Mouse (Mus musculus): ENCODE data around the gene Prpf40b. TPM values are rescaled to one million over a fixed set of nuclear protein-coding genes. Genes with fewer than 3 reads are reported as not detected.

The Prpf40b gene
- polyA plus RNA-seq, 1 experiment from 2014 or later, result 114 TPM

- no peak overlapping the region; the same call in 1 of the 2 replicates for H3K9ac ChIP-seq (ENCODE audit: low read depth, low read length)
- WGBS, result 59% methylated on average over 8 of the region's 8 CpGs
Measured at GRCm38 (mm10) chr15:99344148-99344870, 49.4 kb downstream of the Prpf40b start.

DNA sequence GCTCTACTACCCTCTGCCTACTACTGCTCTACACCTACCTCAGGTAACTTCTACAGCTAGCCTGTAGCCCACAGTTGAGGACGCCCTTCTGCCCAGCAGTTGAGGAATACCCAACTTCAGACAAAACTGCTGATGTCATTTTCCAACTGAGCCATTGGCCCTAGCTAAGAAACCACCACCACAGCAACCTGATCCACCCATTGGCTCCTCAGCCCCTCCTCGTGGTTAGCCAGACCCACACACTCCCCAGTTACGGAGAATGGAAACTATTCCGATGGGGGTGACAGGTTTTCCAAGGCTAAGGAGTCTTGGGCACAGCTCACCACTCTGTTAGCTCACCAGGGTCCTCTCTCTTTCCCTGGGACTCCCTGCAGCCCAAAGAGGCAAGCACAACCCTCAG lies 50.1 kb downstream of the Prpf40b start:
- Histone ChIP-seq H3K4me1 (ENCODE audit: control insufficient read depth, insufficient read depth, low read depth, low read length) (peaks cover 28% of the 10 kb centered on the region), H3K4me3 (ENCODE audit: low read length) (no peak overlapping the region), H3K27me3 (replicated peaks; ENCODE audit: control insufficient read depth, insufficient read depth, low read length) (no peaks in the 10 kb centered on the region), H3K4me2 (ENCODE audit: low read length) (no peak overlapping the region), H3K27ac (ENCODE audit: low read depth, low read length) (no peak overlapping the region), H3K36me3 (ENCODE audit: control insufficient read depth, insufficient read depth, low read length) (no peaks in the 10 kb centered on the region), H3K9ac (ENCODE audit: low read depth, low read length) (no peak overlapping the region), H3K9me3 (ENCODE audit: control insufficient read depth, low read length) (no peaks in the 10 kb centered on the region)
- no peak for ATAC-seq
- WGBS, result 78% methylated on average over 4 of the region's 4 CpGs

More at GRCm38 (mm10) chr15:99344148-99344870, 49.4 kb downstream of the Prpf40b start:
- no peak overlapping the region for H3K4me3 ChIP-seq (ENCODE audit: low read length)
- no peak for ATAC-seq
- H3K4me2 ChIP-seq (ENCODE audit: low read length), result no peak overlapping the region
- H3K4me1 ChIP-seq (ENCODE audit: control insufficient read depth, insufficient read depth, low read depth, low read length), result peaks cover 28% of the 10 kb centered on the region
- no peaks in the 10 kb centered on the region for H3K9me3 ChIP-seq (ENCODE audit: control insufficient read depth, low read length)
- H3K36me3 ChIP-seq (ENCODE audit: control insufficient read depth, insufficient read depth, low read length), result no peaks in the 10 kb centered on the region
- peak overlapping the region; percentile 79 for H3K27ac ChIP-seq (ENCODE audit: low read depth, low read length)
- no peaks in the 10 kb centered on the region for H3K27me3 ChIP-seq (replicated peaks; ENCODE audit: control insufficient read depth, insufficient read depth, low read length)

GRCm38 (mm10) chr15:99351610-99352009 lies 56.7 kb downstream of the Prpf40b start:
- 84% methylated on average over 6 of the region's 6 CpGs for WGBS
- Histone ChIP-seq H3K4me3 (ENCODE audit: low read length) (no peak overlapping the region), H3K27me3 (replicated peaks; ENCODE audit: control insufficient read depth, insufficient read depth, low read length) (no peaks in the 10 kb centered on the region), H3K27ac (ENCODE audit: low read depth, low read length) (no peak overlapping the region), H3K9ac (ENCODE audit: low read depth, low read length) (no peak overlapping the region), H3K9me3 (ENCODE audit: control insufficient read depth, low read length) (no peaks in the 10 kb centered on the region), H3K36me3 (ENCODE audit: control insufficient read depth, insufficient read depth, low read length) (no peaks in the 10 kb centered on the region), H3K4me2 (ENCODE audit: low read length) (no peak overlapping the region), H3K4me1 (ENCODE audit: control insufficient read depth, insufficient read depth, low read depth, low read length) (no peaks in the 10 kb centered on the region)
- no peak for ATAC-seq

- no peaks in the 10 kb centered on the region for H3K4me1 ChIP-seq (ENCODE audit: control insufficient read depth, insufficient read depth, low read depth, low read length)
- H3K27me3 ChIP-seq (replicated peaks; ENCODE audit: control insufficient read depth, insufficient read depth, low read length), result no peaks in the 10 kb centered on the region
- no peak overlapping the region for H3K4me2 ChIP-seq (ENCODE audit: low read length)
- H3K27ac ChIP-seq (ENCODE audit: low read depth, low read length), result no peak overlapping the region
- 82% methylated on average over 5 of the region's 5 CpGs for WGBS
- H3K4me3 ChIP-seq (ENCODE audit: low read length), result no peak overlapping the region
- no peaks in the 10 kb centered on the region for H3K9me3 ChIP-seq (ENCODE audit: control insufficient read depth, low read length)
- no peak for ATAC-seq
- H3K9ac ChIP-seq (ENCODE audit: low read depth, low read length), result no peak overlapping the region
- H3K36me3 ChIP-seq (ENCODE audit: control insufficient read depth, insufficient read depth, low read length), result no peaks in the 10 kb centered on the region
Measured at GRCm38 (mm10) chr15:99352306-99352705, 57.4 kb downstream of the Prpf40b start.

- WGBS, result 59% methylated on average over 6 of the region's 6 CpGs
- Histone ChIP-seq H3K9me3 (ENCODE audit: control insufficient read depth, low read length) (no peaks in the 10 kb centered on the region), H3K4me1 (ENCODE audit: control insufficient read depth, insufficient read depth, low read depth, low read length) (no peaks in the 10 kb centered on the region; the same call in 1 of the 2 replicates), H3K4me3 (ENCODE audit: low read length) (no peak overlapping the region), H3K9ac (ENCODE audit: low read depth, low read length) (no peak overlapping the region), H3K36me3 (ENCODE audit: control insufficient read depth, insufficient read depth, low read length) (no peaks in the 10 kb centered on the region), H3K27me3 (replicated peaks; ENCODE audit: control insufficient read depth, insufficient read depth, low read length) (no peaks in the 10 kb centered on the region), H3K27ac (ENCODE audit: low read depth, low read length) (no peak overlapping the region), H3K4me2 (ENCODE audit: low read length) (no peak overlapping the region)
- ATAC-seq, result no peak
Measured at GRCm38 (mm10) chr15:99355660-99356059, 60.8 kb downstream of the Prpf40b start.

GRCm38 (mm10) chr15:99356462-99356861 lies 61.6 kb downstream of the Prpf40b start:
- Histone ChIP-seq H3K27ac (ENCODE audit: low read depth, low read length) (no peak overlapping the region), H3K9ac (ENCODE audit: low read depth, low read length) (no peak overlapping the region), H3K9me3 (ENCODE audit: control insufficient read depth, low read length) (no peaks in the 10 kb centered on the region), H3K4me1 (ENCODE audit: control insufficient read depth, insufficient read depth, low read depth, low read length) (no peaks in the 10 kb centered on the region; the same call in 1 of the 2 replicates), H3K36me3 (ENCODE audit: control insufficient read depth, insufficient read depth, low read length) (no peaks in the 10 kb centered on the region), H3K4me2 (ENCODE audit: low read length) (no peak overlapping the region), H3K4me3 (ENCODE audit: low read length) (no peak overlapping the region), H3K27me3 (replicated peaks; ENCODE audit: control insufficient read depth, insufficient read depth, low read length) (no peaks in the 10 kb centered on the region)
- WGBS, result 79% methylated on average over 6 of the region's 6 CpGs
- no peak for ATAC-seq

DNA sequence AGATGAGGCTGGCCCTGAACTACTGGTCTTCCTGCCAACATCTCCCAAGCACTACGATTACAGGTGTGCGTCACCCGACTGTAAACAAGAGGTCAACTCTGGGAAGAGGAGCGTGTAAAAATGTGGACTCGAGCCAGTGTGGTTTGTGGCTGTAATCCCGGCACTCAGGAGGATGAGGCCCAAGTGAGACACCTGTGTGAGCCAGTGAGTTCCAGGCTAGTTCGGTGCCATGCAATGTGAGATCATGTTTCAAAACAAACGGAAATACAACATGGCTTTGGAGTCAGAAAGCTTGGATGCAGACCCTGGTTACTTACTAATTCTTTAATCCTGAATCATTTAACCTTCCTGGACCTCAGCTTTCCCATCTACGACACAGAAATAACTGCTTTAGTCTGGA lies 64.1 kb downstream of the Prpf40b start:
- Histone ChIP-seq H3K36me3 (ENCODE audit: control insufficient read depth, insufficient read depth, low read length) (no peaks in the 10 kb centered on the region), H3K9ac (ENCODE audit: low read depth, low read length) (no peak overlapping the region), H3K4me2 (ENCODE audit: low read length) (no peak overlapping the region), H3K27ac (ENCODE audit: low read depth, low read length) (no peak overlapping the region), H3K27me3 (replicated peaks; ENCODE audit: control insufficient read depth, insufficient read depth, low read length) (no peaks in the 10 kb centered on the region), H3K9me3 (ENCODE audit: control insufficient read depth, low read length) (no peaks in the 10 kb centered on the region), H3K4me3 (ENCODE audit: low read length) (no peak overlapping the region), H3K4me1 (ENCODE audit: control insufficient read depth, insufficient read depth, low read depth, low read length) (no peaks in the 10 kb centered on the region; the same call in 1 of the 2 replicates)
- no peak for ATAC-seq
- 90% methylated on average over 9 of the region's 9 CpGs for WGBS

DNA sequence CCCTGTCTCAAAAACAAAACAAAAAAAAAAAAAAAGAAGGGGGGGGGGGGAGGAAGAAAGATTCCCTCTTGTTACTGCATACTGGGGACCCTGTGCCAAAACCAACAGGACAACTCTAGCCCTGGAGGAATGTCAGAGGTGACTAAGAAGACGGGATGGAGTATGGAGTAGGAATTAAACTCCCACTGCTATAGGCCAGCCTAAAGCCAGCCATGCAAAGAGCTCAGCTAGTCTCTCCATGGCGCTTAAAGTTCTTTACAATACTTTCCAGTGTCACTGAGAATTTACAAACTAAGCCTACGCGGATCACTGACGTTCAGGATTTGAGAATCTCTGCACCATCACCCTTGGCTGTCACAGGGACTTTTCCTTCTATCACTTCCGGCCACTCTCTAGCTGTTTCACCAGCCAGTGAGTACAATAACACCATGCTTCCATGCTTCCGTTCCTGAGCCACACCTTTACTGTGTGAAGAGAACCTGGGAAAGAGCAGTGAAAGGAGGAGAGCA lies 69.2 kb downstream of the Prpf40b start:
- Histone ChIP-seq H3K36me3 (ENCODE audit: control insufficient read depth, insufficient read depth, low read length) (no peaks in the 10 kb centered on the region), H3K4me2 (ENCODE audit: low read length) (no peak overlapping the region), H3K27me3 (replicated peaks; ENCODE audit: control insufficient read depth, insufficient read depth, low read length) (no peaks in the 10 kb centered on the region), H3K9me3 (ENCODE audit: control insufficient read depth, low read length) (no peaks in the 10 kb centered on the region), H3K9ac (ENCODE audit: low read depth, low read length) (no peak overlapping the region), H3K4me1 (ENCODE audit: control insufficient read depth, insufficient read depth, low read depth, low read length) (peaks cover 7% of the 10 kb centered on the region), H3K27ac (ENCODE audit: low read depth, low read length) (no peak overlapping the region), H3K4me3 (ENCODE audit: low read length) (no peak overlapping the region)
- 84% methylated on average over 7 of the region's 7 CpGs for WGBS
- ATAC-seq, result no peak

- Histone ChIP-seq H3K9ac (ENCODE audit: low read depth, low read length) (no peak overlapping the region), H3K4me1 (ENCODE audit: control insufficient read depth, insufficient read depth, low read depth, low read length) (peaks cover 11% of the 10 kb centered on the region), H3K9me3 (ENCODE audit: control insufficient read depth, low read length) (no peaks in the 10 kb centered on the region), H3K36me3 (ENCODE audit: control insufficient read depth, insufficient read depth, low read length) (no peaks in the 10 kb centered on the region), H3K27me3 (replicated peaks; ENCODE audit: control insufficient read depth, insufficient read depth, low read length) (no peaks in the 10 kb centered on the region), H3K4me2 (ENCODE audit: low read length) (no peak overlapping the region), H3K4me3 (ENCODE audit: low read length) (no peak overlapping the region), H3K27ac (ENCODE audit: low read depth, low read length) (no peak overlapping the region)
- no peak for ATAC-seq
- 76% methylated on average over 8 of the region's 8 CpGs for WGBS
Measured at GRCm38 (mm10) chr15:99364921-99365320, 70.0 kb downstream of the Prpf40b start.

Measured in hindbrain, embryonic 16.5 days (tissue).